Mouse (Mus musculus) adrenal gland, postnatal 14 days (tissue): ENCODE measurements at regions not wholly inside any gene's neighbourhood (a gene's known extent, or its start where the extent isn't known, plus 50 kb on each side); places are given as distances from the start of the nearest gene placed in this dataset.
A peak's percentile ranks its signal among the peaks of the same experiment; 100 is the strongest.

ENCODE experiments used
- DNase-seq: peaks from one replicate; pipeline ENCODE4 v3.0.0; 2021; ENCODE audit warnings: mixed read lengths

- DNase-seq: no peak
These were observed 57.0 kb downstream of the Nxnl2 start for GRCm38 (mm10) chr13:51227836-51228235.

GRCm38 (mm10) chr13:51228862-51229770 is 58.3 kb downstream of the Nxnl2 start:
- no peak for DNase-seq

- no peak for DNase-seq
These were observed 59.0 kb downstream of the Nxnl2 start for GRCm38 (mm10) chr13:51229862-51230261.

- no peak for DNase-seq
These were observed 60.8 kb downstream of the Nxnl2 start for GRCm38 (mm10) chr13:51231586-51231985.

GRCm38 (mm10) chr13:51247378-51247777 is 76.6 kb downstream of the Nxnl2 start:
- DNase-seq: no peak

- DNase-seq: no peak
These were observed 82.5 kb downstream of the Nxnl2 start for GRCm38 (mm10) chr13:51253371-51253770.

GRCm38 (mm10) chr13:51255688-51256087 is 84.9 kb downstream of the Nxnl2 start:
- DNase-seq: no peak

GRCm38 (mm10) chr13:51258752-51259721 is 88.2 kb downstream of the Nxnl2 start:
- no peak for DNase-seq

- no peak for DNase-seq
These were observed 90.8 kb downstream of the Nxnl2 start for GRCm38 (mm10) chr13:51261619-51262018.

- no peak for DNase-seq
These were observed 102.0 kb downstream of the Nxnl2 start for GRCm38 (mm10) chr13:51272786-51273185.

GRCm38 (mm10) chr13:51274639-51275038 is 103.8 kb downstream of the Nxnl2 start:
- no peak for DNase-seq

- DNase-seq: no peak
These were observed 105.8 kb downstream of the Nxnl2 start for GRCm38 (mm10) chr13:51276601-51277000.

- DNase-seq: no peak
These were observed 106.7 kb downstream of the Nxnl2 start for GRCm38 (mm10) chr13:51277515-51277914.

GRCm38 (mm10) chr13:51279642-51280387 is 109.0 kb downstream of the Nxnl2 start:
- DNase-seq: no peak

- no peak for DNase-seq
These were observed 109.5 kb downstream of the Nxnl2 start for GRCm38 (mm10) chr13:51280388-51280753.

- DNase-seq: no peak
These were observed 113.9 kb downstream of the Nxnl2 start for GRCm38 (mm10) chr13:51284679-51285078.

- DNase-seq: no peak
These were observed 118.6 kb downstream of the Nxnl2 start for GRCm38 (mm10) chr13:51289442-51289841.

- no peak for DNase-seq
These were observed 118.4 kb upstream of the S1pr3 start for GRCm38 (mm10) chr13:51290021-51290424.

- DNase-seq: no peak
These were observed 117.5 kb upstream of the S1pr3 start for GRCm38 (mm10) chr13:51290926-51291325.

GRCm38 (mm10) chr13:51293047-51293446 is 115.4 kb upstream of the S1pr3 start:
- no peak for DNase-seq

- peak; percentile 43 for DNase-seq
These were observed 112.6 kb upstream of the S1pr3 start for GRCm38 (mm10) chr13:51295872-51296271.

GRCm38 (mm10) chr13:51297231-51297880 is 111.1 kb upstream of the S1pr3 start:
- DNase-seq: no peak
